Mouse (Mus musculus) erythroid progenitor cell, adult 5-6 weeks (primary cell): ENCODE measurements around the gene Nav3. TPM values are rescaled to one million over a fixed set of nuclear protein-coding genes. Genes with fewer than 3 reads are reported as not detected.

Experiments
- ATAC-seq: replicated peaks from 2 replicates; pipeline ENCODE4 v1.8.0; 2016; ENCODE audit warnings: moderate number of reproducible peaks, mild to moderate bottlenecking, moderate TSS enrichment, inconsistent platforms; ENCODE audit not compliant: poor library complexity, low FRiP score, severe bottlenecking
- total RNA-seq, 2 experiments: library from RNA; stranded (forward) in 1 of 2; stranded (reverse) in 1 of 2; fragments of 150-400 nt in 1 of 2; fragments of 186-747, 209-891 nt in 1 of 2; gene quantifications; 2 replicates each; pipeline versions ENCODE4 v1.2.3 to v1.2.4; 2015 to 2017; ENCODE audit warnings: low replicate concordance in 2 of 2

The Nav3 gene
- total RNA-seq, 2 experiments from 2014 or later: not detected

DNA sequence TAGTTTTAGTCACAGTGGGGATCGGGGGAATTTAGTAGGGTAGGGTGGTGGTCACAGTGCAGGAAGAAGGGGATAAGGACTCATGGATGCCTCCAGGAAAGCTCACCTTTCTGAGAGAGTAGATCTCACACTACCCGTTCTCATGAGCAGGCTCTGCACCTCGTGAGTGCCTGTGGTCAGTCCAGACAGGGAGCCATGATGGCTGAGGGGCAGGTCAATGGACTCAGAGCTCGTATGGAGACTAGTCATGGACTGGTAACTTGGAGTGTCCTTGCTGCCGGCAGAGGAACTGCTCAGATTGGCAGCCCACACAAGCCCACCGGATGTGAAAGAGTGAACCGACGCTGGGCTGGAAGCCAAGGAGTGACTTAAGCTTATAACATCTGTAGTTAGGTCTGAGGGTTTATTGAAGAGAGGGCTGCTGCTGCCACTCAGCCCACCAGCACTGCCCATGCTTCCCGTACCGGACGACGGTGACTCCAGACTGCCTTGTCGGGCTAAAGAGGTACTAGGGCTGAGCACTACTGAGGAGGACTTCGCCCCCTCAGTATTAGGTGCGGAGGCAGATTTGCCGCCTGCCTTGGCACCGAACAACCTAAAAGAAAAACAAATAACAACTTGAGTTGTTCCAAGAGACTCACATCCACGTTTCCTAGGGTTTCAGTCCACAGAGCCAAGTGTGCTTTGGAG is 691.4 kb downstream of the Nav3 start:
- no peak for ATAC-seq

- ATAC-seq: no peak
Measured at GRCm38 (mm10) chr10:109758921-109759600, 696.9 kb downstream of the Nav3 start.

DNA sequence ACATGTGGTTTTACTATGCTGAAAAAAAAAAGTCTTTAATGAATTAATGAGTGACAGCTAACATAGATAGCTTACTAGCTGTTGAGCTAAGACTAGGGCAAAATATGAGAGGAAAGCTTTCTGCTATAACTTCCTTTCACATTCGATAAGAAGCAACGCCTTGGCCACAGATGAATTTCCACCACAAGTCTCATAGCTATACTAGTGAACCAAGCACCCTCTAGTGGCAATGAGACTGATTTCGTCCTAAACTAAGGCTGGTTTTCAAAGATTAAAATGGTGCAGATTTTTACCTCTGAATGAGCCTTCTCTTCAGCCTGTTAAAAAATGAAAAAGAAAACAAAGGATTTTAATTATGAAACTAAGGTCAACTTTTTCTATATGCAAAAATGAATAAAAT is 709.1 kb downstream of the Nav3 start:
- ATAC-seq: no peak

DNA sequence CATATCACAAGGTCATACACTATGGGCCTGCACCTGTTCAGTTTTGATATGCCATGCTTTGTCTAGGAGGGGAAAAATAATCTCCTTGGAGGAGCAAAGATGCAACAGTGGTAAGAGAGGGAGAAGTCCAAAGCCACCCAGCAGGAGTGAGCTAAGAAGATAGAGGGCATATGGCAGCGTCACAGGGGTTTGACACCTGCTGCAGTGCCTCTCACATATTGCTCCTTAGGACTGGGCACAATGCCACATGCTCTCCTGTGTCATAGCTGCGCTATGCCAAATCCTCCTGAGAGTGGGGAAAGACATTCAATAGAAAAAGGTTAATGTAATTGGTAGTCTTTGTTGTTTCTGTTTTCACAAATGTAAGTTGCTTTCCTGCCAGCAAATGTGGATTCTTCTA is 714.3 kb downstream of the Nav3 start:
- no peak for ATAC-seq

GRCm38 (mm10) chr10:109740326-109740725 is 715.7 kb downstream of the Nav3 start:
- ATAC-seq: no peak

GRCm38 (mm10) chr10:109723646-109724045 is 732.4 kb downstream of the Nav3 start:
- no peak for ATAC-seq

- no peak for ATAC-seq
Measured at GRCm38 (mm10) chr10:109718808-109719207, 737.2 kb downstream of the Nav3 start.

- ATAC-seq: no peak
Measured at GRCm38 (mm10) chr10:109718390-109718789, 737.6 kb downstream of the Nav3 start.

- ATAC-seq: no peak
Measured at GRCm38 (mm10) chr10:109713001-109713400, 743.0 kb downstream of the Nav3 start.

DNA sequence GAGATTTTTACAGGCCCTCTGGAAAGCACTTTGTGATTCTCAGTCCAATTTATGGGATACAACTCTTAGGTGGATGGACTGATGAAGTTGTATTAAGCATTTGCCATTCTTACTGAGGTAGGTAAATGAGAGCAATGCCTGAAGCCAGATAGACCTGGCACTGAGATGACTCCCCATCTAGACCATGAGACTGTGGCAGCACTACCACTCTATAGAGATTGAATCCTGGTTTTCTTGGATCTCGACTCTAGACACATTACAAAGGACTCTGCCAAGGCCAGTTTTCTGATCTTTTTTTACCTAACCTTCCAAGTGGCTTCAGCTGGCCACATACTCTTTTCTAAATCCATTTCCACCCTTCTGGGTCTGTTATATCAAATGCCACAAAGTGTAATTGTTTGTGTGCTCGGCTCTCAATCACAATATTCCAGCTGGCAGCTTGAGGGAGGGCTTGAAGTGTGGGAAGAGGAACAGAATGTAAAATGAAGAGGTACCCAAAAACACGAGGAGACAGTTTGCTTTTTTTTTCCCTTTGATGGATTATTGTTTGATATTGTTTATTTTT is 756.2 kb downstream of the Nav3 start:
- ATAC-seq: no peak

DNA sequence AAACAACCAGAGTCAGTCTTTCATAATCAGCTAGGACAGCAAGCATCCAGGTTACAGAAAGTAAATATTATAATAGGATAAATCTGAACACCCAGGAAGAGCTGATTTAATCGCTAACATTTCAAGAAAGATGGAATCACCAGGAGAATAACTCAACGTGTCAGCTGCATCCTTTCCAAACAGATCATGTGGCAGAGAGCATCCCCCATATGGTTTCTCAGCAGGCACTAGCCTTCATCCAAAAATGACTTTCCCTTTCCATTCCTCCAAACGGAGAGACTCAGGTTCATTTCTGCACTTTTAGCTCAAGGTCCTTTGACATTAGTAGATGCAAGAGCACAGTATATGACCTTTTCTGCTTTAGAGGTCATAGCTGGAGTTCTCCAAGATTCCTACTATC is 765.4 kb downstream of the Nav3 start:
- ATAC-seq: no peak

DNA sequence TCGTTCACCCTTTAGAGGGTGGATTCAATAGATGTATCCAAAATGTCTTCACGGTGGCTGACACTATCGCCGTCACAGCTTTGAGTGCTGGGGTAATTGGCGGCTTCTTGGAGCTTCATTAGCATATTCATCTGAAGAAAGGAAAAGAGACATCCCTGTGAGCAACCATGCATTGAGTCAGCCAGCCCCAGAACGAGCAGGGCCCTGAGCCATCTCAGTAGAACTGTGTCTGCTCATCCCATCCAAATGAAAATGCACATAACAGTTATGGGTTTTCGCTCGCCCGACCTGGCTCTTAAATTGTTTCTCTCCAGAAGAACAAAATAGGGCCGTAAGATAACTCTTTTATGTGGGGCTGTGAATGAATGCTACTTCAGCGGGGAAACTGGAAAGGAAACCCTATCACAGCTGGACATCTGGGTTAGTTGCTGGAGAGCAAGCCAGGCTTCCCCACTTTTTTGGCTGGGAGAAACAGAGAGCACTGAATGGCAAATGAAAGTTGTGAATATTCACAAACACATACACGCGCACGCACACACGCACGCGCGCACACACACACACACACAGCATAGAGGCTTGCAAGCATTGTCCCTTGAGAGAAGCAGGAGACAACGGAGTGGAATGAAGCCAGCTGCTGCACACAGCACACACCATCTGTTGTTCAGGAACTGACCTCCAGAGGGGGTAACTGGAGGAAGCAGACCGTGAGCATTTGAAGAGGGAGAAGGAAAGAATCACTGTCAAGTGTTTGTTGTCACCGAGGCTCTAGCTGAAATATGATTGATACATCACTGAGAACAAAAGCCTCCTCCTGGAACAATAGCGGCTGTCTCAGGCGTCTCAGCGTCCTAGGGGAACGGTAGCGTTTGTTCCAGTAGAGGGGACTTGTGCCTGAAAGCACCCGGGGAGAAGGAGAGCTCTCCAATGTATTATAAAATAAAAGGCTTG is 771.6 kb downstream of the Nav3 start:
- ATAC-seq: no peak

DNA sequence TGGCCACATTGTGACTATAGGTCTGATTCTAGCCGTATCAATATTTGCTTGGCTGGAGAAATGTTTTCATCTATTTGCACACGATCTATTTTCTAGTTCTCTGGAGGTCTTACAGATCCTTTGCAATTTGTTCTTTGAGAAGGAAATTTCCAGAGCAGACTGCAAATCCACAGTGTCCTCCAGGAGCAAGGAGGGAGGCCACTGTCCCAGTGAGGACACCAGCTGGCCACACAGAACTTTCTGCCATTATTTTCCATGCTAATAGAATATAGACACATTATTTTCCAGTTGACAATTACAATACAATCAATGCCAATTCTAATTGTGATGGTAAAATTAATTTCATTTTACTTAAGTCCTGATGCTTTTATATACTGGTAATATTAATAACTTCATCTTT is 783.1 kb downstream of the Nav3 start:
- ATAC-seq: no peak

DNA sequence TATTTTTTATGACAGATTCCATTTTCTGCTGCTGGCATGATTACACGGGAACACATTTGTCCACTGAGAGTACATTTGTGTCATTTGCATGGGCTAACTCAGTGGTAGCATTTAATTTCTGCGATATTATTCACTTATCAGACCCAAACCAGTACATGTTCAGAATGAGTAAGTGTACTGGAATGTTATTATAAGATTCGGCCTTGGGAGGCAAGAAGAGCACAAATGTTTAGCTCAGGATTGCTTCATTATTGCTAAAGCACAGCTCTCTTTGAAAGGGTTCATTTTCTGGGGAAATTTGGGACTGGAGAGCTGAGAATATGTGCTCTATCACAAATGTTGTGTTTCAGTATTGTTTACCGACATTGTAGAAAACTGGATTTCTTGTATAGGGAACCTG is 788.6 kb downstream of the Nav3 start:
- no peak for ATAC-seq

DNA sequence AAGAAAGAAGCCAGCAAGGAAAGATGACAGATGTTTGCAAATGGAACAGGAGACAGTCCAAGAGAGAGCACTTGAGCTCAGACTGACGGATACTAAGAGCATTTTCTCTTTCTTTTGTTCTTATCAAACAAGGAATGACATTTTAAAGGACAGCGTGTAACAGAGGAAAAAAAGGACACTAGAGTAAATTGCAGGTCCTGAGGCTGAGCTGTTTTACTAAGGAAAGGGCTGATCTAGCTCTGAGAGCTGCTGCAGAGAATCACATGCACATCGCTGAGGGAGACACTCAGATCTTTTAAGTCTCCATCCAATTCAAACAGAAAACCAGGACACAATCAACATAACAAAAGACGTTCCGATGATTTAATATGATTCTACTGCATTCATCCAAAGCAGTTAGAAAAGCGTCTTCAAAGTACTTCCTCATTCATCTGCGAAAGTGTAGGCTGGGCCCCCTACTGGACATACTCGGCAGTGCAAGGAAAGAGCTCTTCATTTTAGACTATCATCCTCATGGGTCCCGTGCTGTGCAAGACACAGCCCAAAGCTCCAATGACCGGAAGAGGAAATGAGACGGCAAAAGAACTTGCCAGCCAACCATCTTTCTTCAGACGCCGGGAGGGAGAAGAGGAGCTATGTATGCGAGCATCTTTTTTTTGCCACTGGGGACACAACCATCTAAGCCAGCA is 791.2 kb downstream of the Nav3 start:
- ATAC-seq: no peak

- no peak for ATAC-seq
Measured at GRCm38 (mm10) chr10:109651516-109651915, 804.5 kb downstream of the Nav3 start.

- ATAC-seq: no peak
Measured at GRCm38 (mm10) chr10:109643598-109643997, 812.4 kb downstream of the Nav3 start.

DNA sequence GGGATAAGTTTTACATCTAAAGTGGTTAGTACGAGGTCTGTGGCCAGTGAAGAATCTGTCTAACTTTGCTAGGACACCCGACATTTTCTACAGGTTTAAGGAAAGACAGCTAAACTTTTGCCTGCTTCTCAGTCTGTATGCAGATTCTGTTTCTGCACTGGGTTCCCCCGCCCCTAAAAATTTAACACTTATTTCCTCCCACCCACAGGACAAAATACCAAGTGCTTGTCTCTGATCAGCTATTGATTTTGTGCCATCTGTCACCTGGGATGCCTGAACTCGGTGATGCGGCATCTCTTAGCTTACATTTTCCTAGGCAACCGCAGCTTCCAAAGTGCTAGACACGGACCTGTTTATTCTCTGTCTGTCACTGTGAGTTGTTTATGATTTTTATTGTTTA is 814.2 kb downstream of the Nav3 start:
- no peak for ATAC-seq

DNA sequence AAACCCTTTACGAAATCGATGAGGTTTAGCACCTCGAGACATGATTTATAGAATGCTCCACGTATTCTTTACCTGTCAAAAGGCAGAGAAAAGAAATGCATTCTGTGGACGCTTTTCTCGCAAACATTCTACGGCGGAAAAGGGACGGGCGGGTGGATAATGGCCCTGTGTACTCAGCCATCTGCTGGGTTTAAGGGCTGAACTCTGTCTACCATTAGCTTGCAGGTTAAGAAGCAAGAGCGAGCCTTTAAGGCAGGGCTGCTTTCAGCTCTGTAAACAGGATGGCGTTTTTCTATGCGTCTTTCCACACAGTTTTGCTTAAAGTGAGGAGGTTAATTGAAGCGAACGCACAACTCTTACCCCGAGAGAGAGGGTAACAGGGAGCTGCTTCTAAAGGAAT is 818.3 kb downstream of the Nav3 start:
- no peak for ATAC-seq
